Mouse (Mus musculus): ENCODE data around the gene Mfap1a. TPM values are rescaled to one million over a fixed set of nuclear protein-coding genes. Genes with fewer than 3 reads are reported as not detected.
"Not testable (repeated sequence)": the region's sequence is repeated elsewhere in the genome, so short reads cannot be mapped to it uniquely, and the experiment has no call there.

Gene Mfap1a
- 32.5 and 33.8 TPM in 2 replicates for polyA plus RNA-seq (2016; fragmentation: Nextera tagmentation; extraction: Ambion mirVana)

DNA sequence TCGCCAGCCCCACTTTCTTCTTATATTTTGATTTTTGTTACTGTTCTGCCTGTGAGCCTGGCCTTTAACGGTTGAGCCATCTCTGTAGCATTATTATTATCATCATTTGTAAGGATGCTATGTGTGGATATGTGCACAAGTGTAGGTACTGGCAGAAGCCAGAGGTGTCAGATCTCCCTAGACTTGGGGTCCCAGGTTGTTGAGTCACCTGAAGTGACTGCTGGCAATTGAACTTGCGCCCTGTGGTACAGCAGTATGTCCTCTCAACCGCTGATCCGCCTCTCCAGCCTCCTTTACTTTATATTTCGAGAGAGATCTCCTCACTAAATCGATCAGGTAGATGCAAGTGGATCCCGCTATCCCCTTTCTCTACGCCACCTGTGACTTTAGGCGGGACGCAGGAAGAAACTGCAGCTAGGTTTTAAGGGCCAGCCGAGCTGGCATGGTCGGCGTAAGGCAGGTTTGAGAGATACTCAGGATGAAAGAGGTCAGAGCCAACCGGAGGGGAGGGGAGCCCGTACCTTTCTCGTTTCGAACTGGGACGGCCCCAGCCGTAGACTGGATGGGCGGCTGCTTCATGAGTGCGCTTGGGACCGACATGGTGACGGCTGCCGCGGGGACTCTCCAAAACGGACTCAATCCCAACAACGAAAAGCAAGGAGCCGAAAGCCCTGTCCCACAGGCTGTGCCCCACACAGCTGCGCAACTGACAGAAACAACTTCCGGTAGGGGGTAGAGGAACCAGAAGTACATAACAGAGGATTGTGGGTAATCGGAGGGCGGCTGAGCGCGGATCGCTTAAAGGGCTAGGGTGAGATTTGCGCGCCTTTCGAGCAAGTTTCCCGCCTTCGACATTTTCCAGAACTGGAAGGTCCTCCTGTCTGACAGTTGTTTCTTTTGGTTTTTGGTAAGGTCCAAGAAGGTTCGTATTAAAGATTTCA, at the start of gene Mfap1a, which contains the start of gene Wdr76:
Gene Mfap1a (minus strand): TSS at position 724 of the 941 bp plus-strand sequence.
Gene Wdr76 (plus strand): TSS at position 782 of the 941 bp plus-strand sequence.
- H3K9ac ChIP-seq (replicated peaks): peak within 1 kb of the TSS; percentile 70
- not testable (repeated sequence) for H3K9me3 ChIP-seq, H3K27me3 ChIP-seq
- peaks cover 17% of the 10 kb centered on the region for H3K4me1 ChIP-seq (replicated peaks)
- 4% methylated on average over 42 of the region's 42 CpGs for WGBS
- H3K4me3 ChIP-seq (replicated peaks): peak within 1 kb of the TSS; percentile 59
- peak within 1 kb of the TSS; percentile 67 for H3K4me2 ChIP-seq
- 0 out of 2 replicates have a peak within 1 kb of the TSS, but pooled peaks have one; percentile 45 for H3K27ac ChIP-seq
- H3K36me3 ChIP-seq: peaks cover 22% of the 10 kb centered on the region
- ATAC-seq (ENCODE audit: insufficient number of reproducible peaks, insufficient read depth, low FRiP score, low TSS enrichment, low read depth): peak; percentile 93

DNA sequence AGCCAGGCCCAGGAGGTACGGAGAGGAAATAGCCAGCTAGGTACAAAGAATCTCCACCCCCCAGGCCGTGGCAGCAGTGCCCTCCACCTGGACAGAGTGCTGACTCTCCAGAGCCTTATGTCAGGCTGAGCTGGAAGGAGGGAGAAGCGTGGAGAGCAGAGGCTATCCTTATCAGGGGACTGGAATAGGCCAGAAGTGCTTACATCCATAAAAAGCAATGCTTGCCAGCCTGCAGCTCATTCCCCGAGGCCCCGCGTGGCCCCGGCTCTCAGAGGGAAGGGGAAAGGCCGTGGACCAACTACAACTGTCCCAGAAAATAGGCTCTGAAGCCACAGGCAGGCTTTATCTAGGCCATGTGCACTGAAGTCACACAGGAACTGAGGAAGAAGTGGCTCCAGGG, 44.8 kb upstream of the Mfap1a start:
- Histone ChIP-seq H3K4me1 (replicated peaks) (peaks cover 20% of the 10 kb centered on the region), H3K36me3 (peaks cover 17% of the 10 kb centered on the region), H3K4me3 (replicated peaks) (no peak overlapping the region), H3K27me3 (no peaks in the 10 kb centered on the region), H3K9ac (replicated peaks) (0 out of 2 replicates have a peak overlapping the region, but pooled peaks have one; percentile 18), H3K27ac (no peak overlapping the region), H3K4me2 (no peak overlapping the region), H3K9me3 (no peaks in the 10 kb centered on the region)
- no peak for ATAC-seq (ENCODE audit: insufficient number of reproducible peaks, insufficient read depth, low FRiP score, low TSS enrichment, low read depth)
- WGBS: 75% methylated on average over 8 of the region's 8 CpGs

DNA sequence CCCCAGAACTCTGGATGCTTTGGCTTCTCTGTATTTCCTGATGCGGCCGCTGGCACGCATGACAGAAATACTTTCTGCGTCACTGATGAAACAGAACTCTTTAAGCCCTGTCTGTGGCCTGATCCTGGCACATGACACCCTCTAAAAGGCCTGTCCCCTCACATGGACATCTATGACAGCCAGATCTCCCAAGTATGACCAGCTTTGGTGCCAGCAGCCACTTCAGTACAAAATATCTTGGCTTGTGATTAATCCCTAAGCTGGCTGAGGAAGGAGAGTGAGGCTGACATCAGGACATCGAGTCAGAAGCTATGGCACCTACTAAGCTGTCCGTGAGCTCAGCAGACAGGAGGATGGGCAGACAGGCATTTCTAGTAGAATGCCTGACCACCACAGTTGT, 43.2 kb upstream of the Mfap1a start:
- Histone ChIP-seq H3K27me3 (no peaks in the 10 kb centered on the region), H3K4me3 (replicated peaks) (no peak overlapping the region), H3K4me2 (no peak overlapping the region), H3K27ac (no peak overlapping the region), H3K9me3 (no peaks in the 10 kb centered on the region), H3K9ac (replicated peaks) (no peak overlapping the region), H3K36me3 (peaks cover 28% of the 10 kb centered on the region), H3K4me1 (replicated peaks) (peaks cover 10% of the 10 kb centered on the region)
- 88% methylated on average over 6 of the region's 6 CpGs for WGBS
- no peak for ATAC-seq (ENCODE audit: insufficient number of reproducible peaks, insufficient read depth, low FRiP score, low TSS enrichment, low read depth)

DNA sequence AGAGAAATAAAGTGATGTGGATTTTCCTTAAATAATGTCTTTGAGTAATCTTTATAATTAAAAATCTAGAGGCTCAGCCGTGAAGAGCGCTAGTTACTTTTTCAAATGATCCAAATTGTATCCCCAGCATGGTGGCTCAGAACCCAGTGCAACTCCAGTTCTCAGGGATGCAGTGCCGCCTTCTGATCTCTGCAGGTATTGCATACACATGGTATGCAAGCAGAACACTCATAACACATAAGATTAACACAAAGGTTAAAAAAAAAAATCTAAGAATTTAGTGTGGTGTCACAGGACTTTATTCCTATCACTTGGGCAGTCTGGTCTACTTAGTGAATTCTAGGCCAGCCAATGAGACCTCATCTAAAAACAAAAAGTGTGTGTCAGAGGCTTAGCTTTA, 38.4 kb upstream of the Mfap1a start:
- WGBS: 94% methylated on average over 3 of the region's 3 CpGs
- H3K9me3 ChIP-seq: no peaks in the 10 kb centered on the region
- H3K4me2 ChIP-seq: no peak overlapping the region
- H3K9ac ChIP-seq (replicated peaks): no peak overlapping the region
- no peak overlapping the region for H3K27ac ChIP-seq
- H3K27me3 ChIP-seq: no peaks in the 10 kb centered on the region
- ATAC-seq (ENCODE audit: insufficient number of reproducible peaks, insufficient read depth, low FRiP score, low TSS enrichment, low read depth): no peak
- H3K4me3 ChIP-seq (replicated peaks): no peak overlapping the region
- peaks cover 57% of the 10 kb centered on the region for H3K36me3 ChIP-seq
- H3K4me1 ChIP-seq (replicated peaks): no peaks in the 10 kb centered on the region

DNA sequence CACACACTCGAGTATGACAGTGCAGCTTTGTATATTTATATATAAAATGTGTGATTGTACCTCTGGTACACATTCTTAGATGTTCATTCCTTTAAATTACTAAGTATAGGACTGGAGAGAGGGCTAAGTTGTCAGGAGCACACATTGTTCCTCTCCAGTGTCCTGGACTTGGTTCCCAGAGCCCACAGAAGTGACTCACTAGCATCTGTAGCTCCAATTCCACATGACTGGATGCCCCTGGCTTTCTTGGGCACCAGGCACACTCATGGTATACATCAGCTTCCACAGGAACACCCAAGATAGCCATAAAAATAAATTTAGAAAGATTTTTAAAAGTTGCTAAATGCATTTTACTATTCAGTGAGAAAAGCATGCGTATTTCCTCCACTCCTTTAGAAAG, 18.6 kb upstream of the Mfap1a start:
- Histone ChIP-seq H3K9ac (replicated peaks) (no peak overlapping the region), H3K9me3 (no peaks in the 10 kb centered on the region), H3K4me2 (no peak overlapping the region), H3K4me1 (replicated peaks) (no peaks in the 10 kb centered on the region), H3K4me3 (replicated peaks) (no peak overlapping the region), H3K27me3 (no peaks in the 10 kb centered on the region), H3K36me3 (peaks cover 50% of the 10 kb centered on the region), H3K27ac (no peak overlapping the region)
- no peak for ATAC-seq (ENCODE audit: insufficient number of reproducible peaks, insufficient read depth, low FRiP score, low TSS enrichment, low read depth)
- WGBS: 88% methylated on average over 2 of the region's 2 CpGs

DNA sequence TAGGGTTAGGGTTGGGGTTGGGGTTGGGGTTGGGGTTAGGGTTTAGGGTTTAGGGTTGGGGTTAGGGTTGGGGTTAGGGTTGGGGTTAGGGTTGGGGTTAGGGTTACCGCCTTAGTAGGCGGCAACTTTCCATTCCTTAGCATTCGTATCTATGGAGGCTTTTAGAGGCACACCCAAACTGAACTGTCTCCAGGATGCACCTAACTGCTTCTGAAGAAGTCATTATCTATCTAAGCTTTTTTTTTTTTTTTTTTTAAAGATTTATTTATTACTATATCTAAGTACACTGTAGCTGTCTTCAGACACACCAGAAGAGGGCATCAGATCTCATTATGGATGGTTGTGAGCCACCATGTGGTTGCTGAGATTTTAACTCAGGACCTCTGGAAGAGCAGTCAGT, 16.4 kb upstream of the Mfap1a start:
- not testable (repeated sequence) for H3K4me2 ChIP-seq; H3K4me3 ChIP-seq (replicated peaks); H3K9ac ChIP-seq (replicated peaks); H3K9me3 ChIP-seq; H3K27me3 ChIP-seq; H3K27ac ChIP-seq; H3K4me1 ChIP-seq (replicated peaks); ATAC-seq (ENCODE audit: insufficient number of reproducible peaks, insufficient read depth, low FRiP score, low TSS enrichment, low read depth)
- peaks cover 62% of the 10 kb centered on the region for H3K36me3 ChIP-seq
- WGBS: 96% methylated on average over 3 of the region's 3 CpGs

DNA sequence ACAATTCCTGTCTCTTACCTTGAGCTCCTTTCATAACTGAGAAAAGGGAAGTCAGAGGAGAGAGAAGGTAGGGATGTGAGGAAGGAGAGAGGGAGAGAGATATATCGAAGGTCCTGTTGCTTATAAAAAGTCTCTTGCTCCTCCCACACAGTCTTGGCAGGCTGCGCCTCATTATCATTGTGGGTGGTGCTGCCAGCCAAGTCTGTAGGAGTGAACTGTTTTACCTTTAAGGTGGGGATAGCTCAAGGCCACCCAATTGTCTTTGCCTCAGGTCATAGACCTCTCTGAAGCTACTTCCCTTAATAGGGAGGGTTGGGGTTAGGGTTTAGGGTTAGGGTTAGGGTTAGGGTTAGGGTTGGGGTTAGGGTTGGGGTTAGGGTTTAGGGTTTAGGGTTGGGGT, 15.5 kb upstream of the Mfap1a start:
- no peaks in the 10 kb centered on the region for H3K9me3 ChIP-seq
- 96% methylated on average over 2 of the region's 2 CpGs for WGBS
- peaks cover 69% of the 10 kb centered on the region for H3K36me3 ChIP-seq

DNA sequence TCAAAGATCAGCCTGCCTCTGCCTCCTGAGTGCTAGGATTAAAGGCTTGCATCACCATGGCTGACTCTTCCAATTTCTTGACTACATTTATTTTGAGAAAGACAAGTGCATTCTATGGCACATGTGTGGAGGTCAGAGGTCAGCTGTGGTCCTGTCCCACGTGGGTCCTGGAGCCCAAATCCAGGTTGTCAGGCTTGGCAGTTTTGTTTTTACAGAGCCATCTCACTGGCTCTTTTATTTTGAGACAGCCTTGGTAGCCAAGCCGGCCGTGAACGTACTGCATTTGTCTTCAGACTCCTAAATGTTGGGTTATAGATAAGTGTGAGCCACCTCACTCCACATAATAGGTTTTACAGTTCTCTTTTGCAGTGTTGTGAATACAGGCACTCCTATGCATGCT, 12.2 kb upstream of the Mfap1a start:
- WGBS: 90% methylated on average over 4 of the region's 4 CpGs

More for the DNA sequence above, 15.5 kb upstream of the Mfap1a start:
- no peak overlapping the region for H3K9ac ChIP-seq (replicated peaks)
- H3K27ac ChIP-seq: no peak overlapping the region
- H3K4me2 ChIP-seq: no peak overlapping the region
- H3K27me3 ChIP-seq: no peaks in the 10 kb centered on the region
- H3K4me1 ChIP-seq (replicated peaks): no peaks in the 10 kb centered on the region
- no peak for ATAC-seq (ENCODE audit: insufficient number of reproducible peaks, insufficient read depth, low FRiP score, low TSS enrichment, low read depth)
- H3K4me3 ChIP-seq (replicated peaks): no peak overlapping the region

DNA sequence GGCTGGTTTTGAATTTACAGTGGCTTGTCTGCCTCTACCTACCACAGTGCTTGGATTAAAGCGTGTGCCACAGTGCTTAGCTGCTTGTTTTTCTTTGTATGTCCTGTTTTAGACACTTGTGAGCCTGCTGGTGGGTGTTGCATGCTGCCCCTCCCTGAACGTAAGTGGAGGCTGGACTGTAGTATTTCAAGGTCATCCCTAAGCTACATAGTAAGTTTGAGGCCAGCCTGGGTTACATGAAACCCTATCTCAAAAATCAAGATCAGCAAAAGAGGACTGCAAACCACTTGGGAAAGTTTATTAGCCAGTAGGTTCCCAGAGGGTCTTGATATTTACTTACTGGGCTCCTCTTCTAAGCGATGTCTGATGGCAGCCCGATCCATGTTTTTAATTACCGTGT, 11.6 kb upstream of the Mfap1a start:
- no peaks in the 10 kb centered on the region for H3K9me3 ChIP-seq
- ATAC-seq (ENCODE audit: insufficient number of reproducible peaks, insufficient read depth, low FRiP score, low TSS enrichment, low read depth): no peak
- H3K9ac ChIP-seq (replicated peaks): no peak overlapping the region
- 93% methylated on average over 5 of the region's 5 CpGs for WGBS
- H3K4me1 ChIP-seq (replicated peaks): no peaks in the 10 kb centered on the region
- H3K36me3 ChIP-seq: peaks cover 73% of the 10 kb centered on the region
- no peak overlapping the region for H3K4me3 ChIP-seq (replicated peaks)
- H3K27ac ChIP-seq: no peak overlapping the region
- no peak overlapping the region for H3K4me2 ChIP-seq
- H3K27me3 ChIP-seq: no peaks in the 10 kb centered on the region

More for the DNA sequence above, 12.2 kb upstream of the Mfap1a start:
- not testable (repeated sequence) for H3K4me1 ChIP-seq (replicated peaks); H3K9ac ChIP-seq (replicated peaks); H3K4me2 ChIP-seq; ATAC-seq (ENCODE audit: insufficient number of reproducible peaks, insufficient read depth, low FRiP score, low TSS enrichment, low read depth); H3K4me3 ChIP-seq (replicated peaks); H3K27me3 ChIP-seq; H3K27ac ChIP-seq; H3K9me3 ChIP-seq
- peaks cover 70% of the 10 kb centered on the region for H3K36me3 ChIP-seq

DNA sequence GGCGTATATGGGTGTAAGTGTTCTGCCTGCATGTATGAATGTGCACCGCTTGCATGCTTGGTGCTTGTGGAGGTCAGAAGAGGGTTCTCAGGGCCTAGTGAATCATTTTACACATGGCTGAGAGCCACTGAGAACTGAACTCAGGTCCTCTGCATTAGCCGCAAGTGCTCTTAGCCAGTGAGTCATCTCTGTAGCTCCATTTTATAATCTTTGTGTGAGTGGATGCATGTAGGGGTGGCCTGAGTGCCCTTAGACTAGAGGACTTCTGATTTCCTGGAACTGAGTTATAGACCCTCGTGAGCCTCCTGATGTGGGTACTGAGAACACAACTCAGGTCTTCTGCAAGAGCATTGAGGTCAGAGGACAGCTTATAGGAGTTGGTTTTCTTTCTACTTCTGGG, 7.7 kb upstream of the Mfap1a start:
- peaks cover 78% of the 10 kb centered on the region for H3K36me3 ChIP-seq

DNA sequence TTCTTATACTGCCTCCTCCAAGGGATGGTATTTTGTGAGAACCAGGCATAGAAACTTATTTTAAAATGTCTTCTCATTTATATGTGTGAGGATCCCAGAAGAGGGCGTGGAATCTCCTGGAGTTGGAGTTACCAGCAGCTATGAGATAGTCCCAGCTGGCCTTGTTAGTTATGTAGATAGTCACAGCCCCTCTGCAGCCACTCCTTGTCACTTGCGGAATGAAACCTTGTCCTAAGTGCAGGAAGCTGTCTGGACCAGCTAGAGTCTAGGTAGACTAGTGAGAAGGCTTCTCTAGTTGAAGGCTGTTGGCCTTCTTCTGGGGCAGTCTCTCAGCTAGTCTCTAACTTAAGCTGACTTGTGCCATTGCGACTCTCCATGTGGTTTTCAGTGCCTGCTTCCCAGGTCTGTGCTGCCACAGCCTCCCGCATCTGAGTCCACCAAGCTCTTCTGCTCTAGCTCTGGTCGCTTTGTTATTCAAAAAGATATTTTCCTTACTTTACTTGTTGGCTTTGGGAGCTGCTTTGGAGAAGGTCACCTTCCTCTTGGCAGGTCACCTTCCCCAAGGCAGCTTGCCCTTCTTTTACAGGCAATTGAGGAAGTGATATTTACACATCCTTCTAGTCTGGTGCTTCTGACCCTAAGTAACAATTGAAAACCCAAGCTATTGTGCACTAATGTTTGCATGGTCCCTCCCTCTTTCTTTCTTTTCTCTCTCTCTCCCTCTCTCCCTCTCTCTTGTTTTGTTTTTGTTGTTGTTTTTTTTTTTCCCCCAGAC, 6.7 kb upstream of the Mfap1a start:
- H3K4me2 ChIP-seq; H3K9ac ChIP-seq (replicated peaks); H3K4me3 ChIP-seq (replicated peaks); H3K27ac ChIP-seq; H3K27me3 ChIP-seq; ATAC-seq (ENCODE audit: insufficient number of reproducible peaks, insufficient read depth, low FRiP score, low TSS enrichment, low read depth); H3K4me1 ChIP-seq (replicated peaks); H3K9me3 ChIP-seq: not testable (repeated sequence)
- peaks cover 69% of the 10 kb centered on the region for H3K36me3 ChIP-seq
- WGBS: 90% methylated on average over 5 of the region's 5 CpGs

More for the DNA sequence above, 7.7 kb upstream of the Mfap1a start:
- Histone ChIP-seq H3K4me1 (replicated peaks) (peaks cover 6% of the 10 kb centered on the region), H3K9ac (replicated peaks) (no peak overlapping the region), H3K9me3 (no peaks in the 10 kb centered on the region), H3K4me3 (replicated peaks) (no peak overlapping the region), H3K27me3 (no peaks in the 10 kb centered on the region), H3K27ac (no peak overlapping the region), H3K4me2 (no peak overlapping the region)
- no peak for ATAC-seq (ENCODE audit: insufficient number of reproducible peaks, insufficient read depth, low FRiP score, low TSS enrichment, low read depth)
- 95% methylated on average over 4 of the region's 4 CpGs for WGBS
